Mouse (Mus musculus) bone marrow, adult 2 months (tissue): ENCODE data around the gene Btbd16.

Experiments
- CTCF ChIP-seq: fragments of 200-500 bp; IDR thresholded peaks from 2 replicates; pipeline ENCODE4 v1.5.1; 2011; ENCODE audit warnings: low read length, control low read depth; ENCODE audit not compliant: control insufficient read depth, insufficient read depth
- POLR2A ChIP-seq: fragments of 200-500 bp; IDR thresholded peaks from 2 replicates; pipeline ENCODE4 v1.6.1; 2011; ENCODE audit warnings: low read depth, mild to moderate bottlenecking, control low read depth, low read length, borderline replicate concordance; ENCODE audit not compliant: control insufficient read depth

- TF ChIP-seq CTCF = no peak
- TF ChIP-seq POLR2A = no peak
Observed at GRCm38 (mm10) chr7:130800681-130801080, 26.8 kb downstream of the Btbd16 start.
